Mouse (Mus musculus): ENCODE results near the gene Mal.
"Not testable (repeated sequence)": the region's sequence is repeated elsewhere in the genome, so short reads cannot be mapped to it uniquely, and the experiment has no call there.

Mal gene

GRCm38 (mm10) chr2:127627354-127627753, 29.1 kb downstream of the Mal start:
- no peak for ATAC-seq (ENCODE audit: insufficient number of reproducible peaks, low FRiP score, low TSS enrichment)

GRCm38 (mm10) chr2:127625659-127626058, 30.8 kb downstream of the Mal start:
- ATAC-seq (ENCODE audit: insufficient number of reproducible peaks, low FRiP score, low TSS enrichment), result no peak

GRCm38 (mm10) chr2:127624786-127625185, 31.7 kb downstream of the Mal start:
- no peak for ATAC-seq (ENCODE audit: insufficient number of reproducible peaks, low FRiP score, low TSS enrichment)

GRCm38 (mm10) chr2:127622065-127622464, 34.4 kb downstream of the Mal start:
- no peak for ATAC-seq (ENCODE audit: insufficient number of reproducible peaks, low FRiP score, low TSS enrichment)

GRCm38 (mm10) chr2:127619311-127619710, 37.2 kb downstream of the Mal start:
- ATAC-seq (ENCODE audit: insufficient number of reproducible peaks, low FRiP score, low TSS enrichment), result no peak

- ATAC-seq (ENCODE audit: insufficient number of reproducible peaks, low FRiP score, low TSS enrichment), result no peak
These were observed 44.2 kb downstream of the Mal start for GRCm38 (mm10) chr2:127612288-127612687.

GRCm38 (mm10) chr2:127611386-127611785, 45.1 kb downstream of the Mal start:
- ATAC-seq (ENCODE audit: insufficient number of reproducible peaks, low FRiP score, low TSS enrichment), result no peak

- ATAC-seq (ENCODE audit: insufficient number of reproducible peaks, low FRiP score, low TSS enrichment), result no peak
These were observed 47.5 kb downstream of the Mal start for GRCm38 (mm10) chr2:127608986-127609385.

GRCm38 (mm10) chr2:127608234-127608633, 48.3 kb downstream of the Mal start:
- ATAC-seq (ENCODE audit: insufficient number of reproducible peaks, low FRiP score, low TSS enrichment), result no peak

GRCm38 (mm10) chr2:127605203-127605602, 51.3 kb downstream of the Mal start:
- ATAC-seq (ENCODE audit: insufficient number of reproducible peaks, low FRiP score, low TSS enrichment), result no peak

GRCm38 (mm10) chr2:127603383-127603782, 53.1 kb downstream of the Mal start:
- not testable (repeated sequence) for ATAC-seq (ENCODE audit: insufficient number of reproducible peaks, low FRiP score, low TSS enrichment)

- ATAC-seq (ENCODE audit: insufficient number of reproducible peaks, low FRiP score, low TSS enrichment), result no peak
These were observed 65.7 kb downstream of the Mal start for GRCm38 (mm10) chr2:127590840-127591239.

GRCm38 (mm10) chr2:127590204-127590603, 66.3 kb downstream of the Mal start:
- ATAC-seq (ENCODE audit: insufficient number of reproducible peaks, low FRiP score, low TSS enrichment), result no peak

- no peak for ATAC-seq (ENCODE audit: insufficient number of reproducible peaks, low FRiP score, low TSS enrichment)
These were observed 67.6 kb downstream of the Mal start for GRCm38 (mm10) chr2:127588897-127589296.

- ATAC-seq (ENCODE audit: insufficient number of reproducible peaks, low FRiP score, low TSS enrichment), result no peak
These were observed 69.0 kb downstream of the Mal start for GRCm38 (mm10) chr2:127587514-127587844.

- peak; percentile 60 for ATAC-seq (ENCODE audit: insufficient number of reproducible peaks, low FRiP score, low TSS enrichment)
These were observed 69.6 kb downstream of the Mal start, which contains the start of the genes Zfp661 and Mrps5 for GRCm38 (mm10) chr2:127586694-127587513. Zfp661 (minus strand) TSS chr2:127587094. Mrps5 (plus strand) TSS chr2:127587222.

- peak; percentile 90 for ATAC-seq (ENCODE audit: insufficient number of reproducible peaks, low FRiP score, low TSS enrichment)
These were observed 72.0 kb downstream of the Mal start for GRCm38 (mm10) chr2:127584436-127584858.
